Mouse (Mus musculus) bone marrow, adult 2 months (tissue): Measurements from ENCODE around the gene Riox2. TPM values are rescaled to one million over a fixed set of nuclear protein-coding genes. Genes with fewer than 3 reads are reported as not detected.

Source experiments
- H3K27ac ChIP-seq: fragments of 200-500 bp; 2 replicates; pipeline ENCODE4 v1.5.1; 2012; ENCODE audit warnings: low read depth, mild to moderate bottlenecking, control low read depth, inconsistent platforms, low read length; ENCODE audit not compliant: control insufficient read depth, poor library complexity, insufficient read depth
- H3K4me1 ChIP-seq: fragments of 200-500 bp; 2 replicates; pipeline ENCODE4 v1.6.1; 2011; ENCODE audit warnings: low read length; ENCODE audit not compliant: control insufficient read depth, insufficient read depth
- H3K4me3 ChIP-seq: fragments of 200-500 bp; replicated peaks from 2 replicates; pipeline ENCODE3; 2011; ENCODE audit warnings: mild to moderate bottlenecking, low read depth, low read length, control low read depth; ENCODE audit not compliant: control insufficient read depth
- CTCF ChIP-seq: fragments of 200-500 bp; IDR thresholded peaks from 2 replicates; pipeline ENCODE4 v1.5.1; 2011; ENCODE audit warnings: low read length, control low read depth; ENCODE audit not compliant: control insufficient read depth, insufficient read depth
- POLR2A ChIP-seq: fragments of 200-500 bp; IDR thresholded peaks from 2 replicates; pipeline ENCODE4 v1.6.1; 2011; ENCODE audit warnings: low read depth, mild to moderate bottlenecking, control low read depth, low read length, borderline replicate concordance; ENCODE audit not compliant: control insufficient read depth
- WGBS: fragments of 180-500 bp; shearing (Covaris S2); methylation state at CpG from one replicate; pipeline ENCODE4 v1.1.7; 2018; 5-methylcytosine and 5-hydroxymethylcytosine counted together
- polyA plus RNA-seq: library from polyadenylated mRNA; stranded (reverse); fragments of >200 nt; gene quantifications from 2 replicates; pipeline ENCODE4 v1.2.4, GENCODE M21; 2011; ENCODE audit warnings: low replicate concordance; ENCODE audit not compliant: missing spikeins, insufficient read depth, insufficient read length

Gene Riox2
- polyA plus RNA-seq, 1 experiment, result 14.6 TPM

DNA sequence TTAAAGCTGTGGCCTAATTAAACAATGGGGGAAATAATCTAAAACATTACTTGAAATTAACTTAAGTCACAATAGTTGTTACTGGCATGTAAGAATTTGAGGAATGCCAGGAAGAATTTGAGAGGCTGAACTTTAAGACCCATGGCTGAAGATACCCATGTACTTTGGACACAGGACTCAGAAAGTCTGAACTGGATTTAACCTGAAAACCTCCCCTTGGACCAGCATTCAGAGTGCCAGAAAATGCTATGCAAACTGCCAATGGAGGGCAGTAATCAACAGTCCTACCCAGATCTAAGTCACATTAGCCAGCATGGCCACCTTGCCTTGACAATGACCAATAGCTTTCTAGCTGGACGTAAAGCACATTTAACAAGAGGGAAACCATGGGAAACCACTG is 26.4 kb downstream of the Riox2 start:
- H3K4me3 ChIP-seq, result no peak overlapping the region
- TF ChIP-seq CTCF (no peak), POLR2A (no peak)
- WGBS, result 86% methylated on average over 1 of the region's 1 CpGs

DNA sequence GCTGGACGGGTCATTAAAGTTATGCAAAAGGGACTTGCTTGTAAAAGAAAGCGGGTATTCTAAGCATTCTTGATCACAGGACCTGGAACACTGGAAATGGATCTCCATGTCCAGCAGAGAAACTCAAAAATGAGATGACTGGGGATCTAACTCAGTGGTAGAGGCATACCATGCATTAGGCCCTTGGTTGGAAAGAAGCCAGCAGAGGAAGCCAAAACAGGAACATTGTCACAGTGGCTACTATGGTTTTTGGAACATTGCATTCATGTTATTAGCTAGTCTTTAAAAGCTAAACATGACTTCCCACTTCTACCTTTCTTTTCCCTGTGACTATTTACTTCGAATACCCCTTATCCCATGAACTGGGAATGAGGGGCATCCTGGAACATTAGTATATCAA is 27.6 kb downstream of the Riox2 start:
- Histone ChIP-seq H3K4me3 (no peak overlapping the region), H3K27ac (no peak overlapping the region), H3K4me1 (peaks cover 2% of the 10 kb centered on the region)
- WGBS, result 82% methylated on average over 3 of the region's 3 CpGs
- TF ChIP-seq CTCF (no peak), POLR2A (no peak)

More for the DNA sequence above, 26.4 kb downstream of the Riox2 start:
- Histone ChIP-seq H3K4me1 (no peaks in the 10 kb centered on the region; the same call in none of the 2 replicates), H3K27ac (no peak overlapping the region)

- 79% methylated on average over 5 of the region's 5 CpGs for WGBS
- TF ChIP-seq CTCF, result no peak
- no peak for TF ChIP-seq POLR2A
- H3K4me1 ChIP-seq, result no peaks in the 10 kb centered on the region
- no peak overlapping the region for H3K4me3 ChIP-seq
- no peak overlapping the region for H3K27ac ChIP-seq
Observed at GRCm38 (mm10) chr16:59509830-59510229, 38.3 kb downstream of the Riox2 start.

GRCm38 (mm10) chr16:59515169-59515568 is 43.6 kb downstream of the Riox2 start:
- WGBS, result 79% methylated on average over 5 of the region's 5 CpGs
- Histone ChIP-seq H3K27ac (no peak overlapping the region), H3K4me1 (peaks cover 1% of the 10 kb centered on the region), H3K4me3 (no peak overlapping the region)
- no peak for TF ChIP-seq CTCF
- no peak for TF ChIP-seq POLR2A

- Histone ChIP-seq H3K4me1 (peaks cover 1% of the 10 kb centered on the region), H3K27ac (no peak overlapping the region), H3K4me3 (no peak overlapping the region)
- TF ChIP-seq CTCF (no peak), POLR2A (no peak)
- 74% methylated on average over 10 of the region's 10 CpGs for WGBS
Observed at GRCm38 (mm10) chr16:59516965-59517364, 45.4 kb downstream of the Riox2 start.

DNA sequence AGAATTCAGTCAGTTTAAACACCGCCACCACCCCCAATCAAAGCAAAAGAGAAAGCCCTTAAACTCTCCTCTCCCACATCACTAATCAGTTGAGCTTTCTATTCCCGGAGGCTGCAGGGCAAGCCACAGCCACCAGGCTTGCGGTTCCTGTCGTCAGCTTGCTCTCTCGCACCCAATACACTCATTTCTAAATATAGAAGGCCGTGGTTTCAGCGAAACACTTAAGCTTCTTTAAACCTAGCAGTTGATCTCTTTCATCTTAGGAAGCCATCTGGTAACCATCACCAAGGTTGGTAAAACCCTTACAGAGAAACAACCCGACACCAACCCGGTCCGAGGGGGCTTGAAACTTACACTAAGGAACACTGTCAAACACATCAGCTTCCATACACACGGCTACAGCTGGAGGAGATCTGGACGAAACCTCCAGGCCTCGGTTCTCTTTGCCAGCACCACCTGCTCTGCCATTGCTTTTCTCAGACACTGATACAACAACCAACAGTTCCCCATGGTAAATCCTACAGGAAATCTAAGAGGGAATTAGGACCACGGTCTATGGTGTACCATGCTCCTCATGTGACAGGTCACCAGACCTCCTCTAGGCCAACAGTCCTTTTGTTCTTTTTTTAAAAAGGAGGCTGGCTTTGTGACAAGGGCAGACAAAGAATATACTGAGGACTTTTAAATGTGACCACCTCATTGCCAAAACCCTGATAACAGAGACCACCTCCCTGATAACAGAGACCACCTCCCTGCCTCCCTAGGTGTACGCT is 46.1 kb downstream of the Riox2 start:
- no peak overlapping the region for H3K4me3 ChIP-seq
- 11% methylated on average over 15 of the region's 15 CpGs for WGBS
- peak overlapping the region; percentile 76 for H3K27ac ChIP-seq
- peaks cover 1% of the 10 kb centered on the region for H3K4me1 ChIP-seq
- TF ChIP-seq CTCF (no peak; the same call in 1 of the 2 replicates), POLR2A (no peak)

GRCm38 (mm10) chr16:59521752-59522423 is 50.3 kb downstream of the Riox2 start:
- no peak overlapping the region for H3K27ac ChIP-seq
- no peak for TF ChIP-seq POLR2A
- TF ChIP-seq CTCF, result no peak
- WGBS, result 77% methylated on average over 16 of the region's 16 CpGs
- peaks cover 1% of the 10 kb centered on the region for H3K4me1 ChIP-seq
- H3K4me3 ChIP-seq, result no peak overlapping the region

- 78% methylated on average over 6 of the region's 6 CpGs for WGBS
- H3K4me1 ChIP-seq, result no peaks in the 10 kb centered on the region
- H3K27ac ChIP-seq, result no peak overlapping the region
- TF ChIP-seq CTCF, result no peak
- TF ChIP-seq POLR2A, result no peak
- H3K4me3 ChIP-seq, result no peak overlapping the region
Observed at GRCm38 (mm10) chr16:59526939-59527338, 55.4 kb downstream of the Riox2 start.
